Mouse (Mus musculus): Measurements from ENCODE around the gene Ugt1a5.
A peak's percentile ranks its signal among the peaks of the same experiment; 100 is the strongest.
"Not testable (repeated sequence)": the region's sequence is repeated elsewhere in the genome, so short reads cannot be mapped to it uniquely, and the experiment has no call there.

Gene Ugt1a5

GRCm38 (mm10) chr1:88165711-88166110, at the start of gene Ugt1a5:
Ugt1a5 (plus strand) TSS chr1:88166012.
- no peak for DNase-seq

GRCm38 (mm10) chr1:88120550-88120949, 45.3 kb upstream of the Ugt1a5 start:
- not testable (repeated sequence) for DNase-seq

GRCm38 (mm10) chr1:88121521-88121920, 44.3 kb upstream of the Ugt1a5 start:
- DNase-seq = peak; percentile 12 to 28

GRCm38 (mm10) chr1:88125827-88126360, 39.9 kb upstream of the Ugt1a5 start:
- not testable (repeated sequence) for DNase-seq

GRCm38 (mm10) chr1:88129091-88129490, 36.7 kb upstream of the Ugt1a5 start:
- not testable (repeated sequence) for DNase-seq

- not testable (repeated sequence) for DNase-seq
Measured at GRCm38 (mm10) chr1:88130223-88130622, 35.6 kb upstream of the Ugt1a5 start.

GRCm38 (mm10) chr1:88133908-88134456, 31.8 kb upstream of the Ugt1a5 start:
- no peak for DNase-seq

GRCm38 (mm10) chr1:88134457-88135011, 31.3 kb upstream of the Ugt1a5 start, which contains the start of gene Ugt1a6a:
Ugt1a6a (plus strand) TSS chr1:88134809.
- DNase-seq = not testable (repeated sequence)

- DNase-seq = not testable (repeated sequence)
Measured at GRCm38 (mm10) chr1:88135229-88135904, 30.4 kb upstream of the Ugt1a5 start.

GRCm38 (mm10) chr1:88136646-88137045, 29.2 kb upstream of the Ugt1a5 start:
- no peak for DNase-seq

GRCm38 (mm10) chr1:88137264-88137663, 28.5 kb upstream of the Ugt1a5 start:
- no peak for DNase-seq

GRCm38 (mm10) chr1:88138145-88138544, 27.7 kb upstream of the Ugt1a5 start:
- no peak for DNase-seq

- not testable (repeated sequence) for DNase-seq
Measured at GRCm38 (mm10) chr1:88140492-88140891, 25.3 kb upstream of the Ugt1a5 start.

- DNase-seq = peak; percentile 56 to 78
Measured at GRCm38 (mm10) chr1:88143966-88144675, 21.7 kb upstream of the Ugt1a5 start.

- peak; percentile 9 to 45 for DNase-seq
Measured at GRCm38 (mm10) chr1:88145278-88145677, 20.5 kb upstream of the Ugt1a5 start.

GRCm38 (mm10) chr1:88150133-88150532, 15.7 kb upstream of the Ugt1a5 start:
- DNase-seq = peak; percentile 35 to 41

GRCm38 (mm10) chr1:88158430-88158829, 7.4 kb upstream of the Ugt1a5 start:
- DNase-seq = peak in 1 of 2 experiments; percentile 18

GRCm38 (mm10) chr1:88172190-88172589, 6.4 kb downstream of the Ugt1a5 start:
- DNase-seq = not testable (repeated sequence)

- no peak for DNase-seq
Measured at GRCm38 (mm10) chr1:88179657-88180056, 13.8 kb downstream of the Ugt1a5 start.

- DNase-seq = no peak
Measured at GRCm38 (mm10) chr1:88186325-88186935, 20.6 kb downstream of the Ugt1a5 start.

GRCm38 (mm10) chr1:88192136-88192535, 26.3 kb downstream of the Ugt1a5 start:
- no peak for DNase-seq

- no peak for DNase-seq
Measured at GRCm38 (mm10) chr1:88195687-88196086, 29.9 kb downstream of the Ugt1a5 start.

- no peak for DNase-seq
Measured at GRCm38 (mm10) chr1:88197443-88197842, 31.6 kb downstream of the Ugt1a5 start.
